Mouse (Mus musculus): ENCODE measurements around the gene Rc3h1.

DNA sequence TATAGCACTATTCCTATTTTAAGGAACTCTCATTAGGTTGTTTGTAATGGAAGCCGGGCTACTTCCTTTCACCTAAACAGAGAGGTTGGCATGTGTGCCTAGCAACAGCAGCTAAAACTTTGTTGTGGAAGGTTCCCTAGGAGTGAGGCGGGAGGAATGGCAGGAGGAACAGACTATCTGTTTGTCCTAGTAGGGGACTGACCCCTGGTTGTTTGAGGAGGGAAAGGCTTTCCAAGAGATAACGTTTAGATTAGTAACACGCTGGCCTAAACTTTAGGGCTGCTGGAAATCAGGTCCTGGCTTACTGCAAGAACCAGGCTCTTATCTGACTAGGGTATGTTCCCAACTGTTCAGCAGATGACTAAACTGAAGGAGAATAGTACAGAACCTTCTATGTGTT, 2.2 kb upstream of the Rc3h1 start:
- TF ChIP-seq POLR2A (IDR thresholded peaks at IDR 0.05; ENCODE audit: low read depth, low read length) (no peak), CTCF (IDR thresholded peaks at IDR 0.05; ENCODE audit: extremely low read depth, insufficient read length, insufficient replicate concordance, low read depth, low read length) (no peak)
